Mouse (Mus musculus) megakaryocyte, embryonic 14.5 days (primary cell): ENCODE data around the gene Sytl2.

Source experiments
- FLI1 ChIP-seq: IDR thresholded peaks from 2 replicates; pipeline ENCODE4 v1.6.1; 2012; ENCODE audit warnings: low read length, inconsistent platforms, mixed read lengths
- GATA1 ChIP-seq: IDR thresholded peaks from 3 replicates; pipeline ENCODE4 v1.6.1; 2012; ENCODE audit warnings: mixed read lengths, low read length, inconsistent platforms, borderline replicate concordance

DNA sequence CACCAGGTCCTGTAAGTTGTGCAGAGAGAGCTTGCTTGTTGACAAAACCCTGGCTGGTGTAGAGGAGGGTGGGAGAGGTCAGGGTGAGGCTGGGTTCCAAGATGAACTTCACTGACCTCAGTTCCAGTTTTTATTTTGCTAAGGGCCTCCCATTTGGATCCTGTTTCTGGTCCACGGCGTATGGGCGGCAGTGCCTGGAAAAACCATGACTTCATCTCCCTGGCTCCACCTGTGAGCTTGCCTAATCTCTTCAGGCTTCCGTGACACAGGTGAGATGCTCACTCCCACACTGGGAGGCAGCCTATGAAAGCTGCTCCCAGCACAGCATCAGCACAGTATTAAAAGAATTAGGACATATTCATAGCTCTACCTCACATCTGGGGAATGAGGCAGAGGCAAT lies 24.3 kb upstream of the Sytl2 start:
- TF ChIP-seq GATA1 (no peak), FLI1 (no peak)
